Mouse (Mus musculus) kidney, postnatal 0 days (tissue): ENCODE data around the gene Cfap99. TPM values are rescaled to one million over a fixed set of nuclear protein-coding genes. Genes with fewer than 3 reads are reported as not detected.

ENCODE experiments used
- ATAC-seq: fragments of 200-750 bp; cut with Nextera tagmentation; replicated peaks from 2 replicates; pipeline ENCODE4 v1.8.0; 2017; ENCODE audit warnings: low read depth, moderate number of reproducible peaks, moderate TSS enrichment, moderate library complexity; ENCODE audit not compliant: low FRiP score
- DNase-seq: peaks from one replicate; pipeline ENCODE4 v3.0.0-alpha.2; 2016; ENCODE audit warnings: low spot score
- H3K27ac ChIP-seq: fragments of 300-500 bp; sonication (generic); 2 replicates; pipeline ENCODE4 v1.5.1; 2014; ENCODE audit warnings: mild to moderate bottlenecking
- H3K27me3 ChIP-seq: fragments of 300-500 bp; sonication (generic); 2 replicates; pipeline ENCODE4 v1.6.1; 2014; ENCODE audit warnings: low read length, mixed read lengths; ENCODE audit not compliant: insufficient read depth
- H3K36me3 ChIP-seq: fragments of 300-500 bp; sonication (generic); 2 replicates; pipeline ENCODE4 v1.6.1; 2014; ENCODE audit warnings: low read length, mixed read lengths; ENCODE audit not compliant: insufficient read depth
- H3K4me1 ChIP-seq: fragments of 300-500 bp; sonication (generic); replicated peaks from 2 replicates; pipeline ENCODE4 v1.6.1; 2014; ENCODE audit warnings: antibody characterized with exemption, low read length, mixed read lengths; ENCODE audit not compliant: insufficient read depth
- H3K4me2 ChIP-seq: fragments of 300-500 bp; sonication (generic); 2 replicates; pipeline ENCODE4 v1.6.1; 2014; ENCODE audit warnings: mild to moderate bottlenecking, low read length, moderate library complexity, mixed read lengths
- H3K4me3 ChIP-seq: fragments of 300-500 bp; sonication (generic); replicated peaks from 2 replicates; pipeline ENCODE4 v1.5.1; 2014; ENCODE audit warnings: low read depth, low read length
- H3K9ac ChIP-seq: fragments of 300-500 bp; sonication (generic); 2 replicates; pipeline ENCODE4 v1.6.1; 2014; ENCODE audit warnings: low read depth, low read length
- H3K9me3 ChIP-seq: fragments of 300-500 bp; sonication (generic); replicated peaks from 2 replicates; pipeline ENCODE4 v1.6.1; 2016; ENCODE audit warnings: low read length, inconsistent platforms, mixed read lengths
- CTCF ChIP-seq: IDR thresholded peaks from 2 replicates; pipeline ENCODE4 v1.5.1; 2016; ENCODE audit warnings: antibody characterized with exemption, low read depth, mild to moderate bottlenecking, moderate library complexity
- WGBS: fragments of 180-500 bp; shearing (Covaris S2); extraction: QIAGEN DNeasy Blood & Tissue Kit; methylation state at CpG from one replicate; pipeline ENCODE4 v1.1.7; 2014; 5-methylcytosine and 5-hydroxymethylcytosine counted together
- polyA plus RNA-seq: library from polyadenylated mRNA; unstranded; fragments of >200 nt; fragmentation: Nextera tagmentation; extraction: Ambion mirVana; gene quantifications from 2 replicates; pipeline ENCODE4 v1.2.1, GENCODE M21; 2015

Gene Cfap99
- polyA plus RNA-seq, 1 experiment from 2014 or later: not detected

DNA sequence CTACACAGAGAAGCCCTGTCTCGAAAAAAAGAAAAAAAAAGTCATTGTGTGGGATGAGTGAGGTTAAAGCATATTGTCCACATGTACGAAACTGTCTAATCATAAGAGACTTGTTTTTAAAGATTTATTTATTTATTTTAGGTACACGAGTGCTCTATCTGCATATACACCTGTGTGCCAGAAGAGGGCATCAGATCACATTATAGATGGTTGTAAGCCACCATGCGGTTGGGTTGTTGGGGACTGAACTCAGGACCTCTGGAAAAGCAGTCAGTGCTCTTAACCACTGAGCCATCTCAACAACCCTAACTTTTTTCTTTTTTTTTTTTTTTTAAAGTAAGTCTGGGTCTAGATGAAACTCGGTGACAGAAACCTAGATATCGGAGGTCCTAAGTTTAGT, 5.0 kb downstream of the Cfap99 start:
- Histone ChIP-seq H3K9ac (no peak overlapping the region), H3K27me3 (peaks cover 9% of the 10 kb centered on the region), H3K4me1 (no peaks in the 10 kb centered on the region), H3K27ac (no peak overlapping the region), H3K9me3 (no peaks in the 10 kb centered on the region), H3K4me3 (no peak overlapping the region), H3K4me2 (no peak overlapping the region), H3K36me3 (no peaks in the 10 kb centered on the region)
- 78% methylated on average over 6 of the region's 6 CpGs for WGBS
- peak; percentile 31; the same call in 1 of the 2 replicates for TF ChIP-seq CTCF
- DNase-seq: no peak
- ATAC-seq: no peak

DNA sequence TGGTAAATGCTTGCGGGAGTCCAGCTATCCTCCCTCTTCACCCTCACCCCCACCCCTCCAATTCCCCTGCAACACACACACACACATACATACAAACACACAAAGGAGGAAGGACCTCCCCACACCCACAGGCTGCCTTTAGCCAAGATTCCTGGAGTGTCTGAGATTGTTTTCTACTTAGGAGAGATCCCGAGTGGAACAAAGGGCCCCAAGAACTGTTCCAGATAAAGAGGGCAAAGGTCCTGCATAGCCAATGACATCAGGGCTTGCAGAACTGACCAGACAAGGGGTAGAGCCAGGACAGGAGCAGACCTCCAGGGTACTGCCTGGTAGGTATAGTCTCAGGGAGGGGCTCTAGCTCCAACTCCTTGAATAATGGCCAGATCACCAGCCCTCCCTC, 6.3 kb downstream of the Cfap99 start:
- ATAC-seq (no peak), DNase-seq (no peak)
- no peak overlapping the region for H3K4me3 ChIP-seq
- H3K36me3 ChIP-seq: no peaks in the 10 kb centered on the region
- no peak overlapping the region for H3K4me2 ChIP-seq
- H3K9ac ChIP-seq: no peak overlapping the region
- no peaks in the 10 kb centered on the region for H3K4me1 ChIP-seq
- no peak overlapping the region for H3K27ac ChIP-seq
- WGBS: 49% methylated on average over 2 of the region's 2 CpGs
- no peak for TF ChIP-seq CTCF
- H3K9me3 ChIP-seq: no peaks in the 10 kb centered on the region
- H3K27me3 ChIP-seq: no peaks in the 10 kb centered on the region

DNA sequence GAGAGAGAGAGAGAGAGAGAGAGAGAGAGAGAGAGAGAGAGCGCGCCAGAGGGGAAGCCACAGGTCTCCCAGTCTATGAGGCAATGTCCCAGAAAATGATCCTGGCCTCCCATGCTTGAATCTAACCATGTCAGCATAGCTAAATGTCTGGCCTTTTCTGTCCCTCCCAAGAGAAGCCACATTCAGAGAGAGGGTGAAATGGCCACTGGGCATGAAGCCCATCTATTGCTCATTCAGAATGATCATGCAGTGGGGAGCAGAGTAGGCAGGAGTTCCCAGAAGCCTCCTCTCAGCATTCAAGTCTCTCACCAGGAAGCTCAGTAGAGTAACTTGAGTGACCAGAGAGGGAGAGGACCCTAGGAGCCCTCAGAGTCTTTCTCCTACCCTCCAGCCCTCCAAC, 6.7 kb downstream of the Cfap99 start:
- Histone ChIP-seq H3K27me3 (no peaks in the 10 kb centered on the region), H3K4me3 (no peak overlapping the region), H3K9me3 (no peaks in the 10 kb centered on the region), H3K4me2 (no peak overlapping the region), H3K9ac (no peak overlapping the region), H3K36me3 (no peaks in the 10 kb centered on the region), H3K4me1 (no peaks in the 10 kb centered on the region), H3K27ac (no peak overlapping the region)
- WGBS: 94% methylated on average over 2 of the region's 2 CpGs
- no peak for TF ChIP-seq CTCF
- DNase-seq (no peak), ATAC-seq (no peak)

GRCm38 (mm10) chr5:34298061-34298460, 9.7 kb downstream of the Cfap99 start:
- Histone ChIP-seq H3K27me3 (no peaks in the 10 kb centered on the region), H3K36me3 (no peaks in the 10 kb centered on the region), H3K9ac (no peak overlapping the region), H3K4me1 (no peaks in the 10 kb centered on the region), H3K4me3 (no peak overlapping the region), H3K4me2 (no peak overlapping the region), H3K27ac (no peak overlapping the region), H3K9me3 (no peaks in the 10 kb centered on the region)
- DNase-seq (no peak), ATAC-seq (no peak)
- WGBS: 48% methylated on average over 4 of the region's 4 CpGs
- TF ChIP-seq CTCF: no peak

GRCm38 (mm10) chr5:34298937-34299535, 10.6 kb downstream of the Cfap99 start:
- Histone ChIP-seq H3K4me3 (no peak overlapping the region), H3K27me3 (no peaks in the 10 kb centered on the region), H3K9ac (no peak overlapping the region), H3K4me1 (no peaks in the 10 kb centered on the region), H3K4me2 (no peak overlapping the region), H3K27ac (no peak overlapping the region), H3K9me3 (no peaks in the 10 kb centered on the region), H3K36me3 (no peaks in the 10 kb centered on the region)
- TF ChIP-seq CTCF: no peak
- DNase-seq (no peak), ATAC-seq (no peak)
- WGBS: 78% methylated on average over 10 of the region's 10 CpGs

DNA sequence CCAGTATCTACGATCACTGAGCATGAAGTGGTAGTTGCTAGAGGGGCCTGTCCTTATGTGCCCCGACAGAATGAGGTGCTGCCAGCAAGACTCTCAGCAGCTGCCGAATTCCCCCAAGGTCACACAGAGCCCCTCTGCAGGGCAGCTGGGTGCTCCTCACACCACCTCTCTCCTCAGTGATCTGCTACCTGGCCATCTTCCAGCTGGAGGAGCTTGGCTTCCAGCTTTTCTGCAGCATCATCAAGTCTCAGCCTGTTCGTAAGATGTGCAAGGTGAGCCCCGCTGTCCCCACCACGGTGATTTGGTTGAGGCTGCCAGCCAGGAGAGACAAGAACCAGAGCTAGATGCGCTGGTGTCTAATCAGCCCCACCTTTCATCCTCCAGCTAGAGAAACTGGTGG, 14.0 kb downstream of the Cfap99 start:
- 81% methylated on average over 7 of the region's 7 CpGs for WGBS
- H3K4me2 ChIP-seq: no peak overlapping the region
- no peak overlapping the region for H3K4me3 ChIP-seq
- H3K9ac ChIP-seq: no peak overlapping the region
- H3K27ac ChIP-seq: no peak overlapping the region
- no peaks in the 10 kb centered on the region for H3K4me1 ChIP-seq
- H3K9me3 ChIP-seq: no peaks in the 10 kb centered on the region
- no peak for TF ChIP-seq CTCF
- DNase-seq (no peak), ATAC-seq (no peak)
- no peaks in the 10 kb centered on the region for H3K27me3 ChIP-seq
- H3K36me3 ChIP-seq: no peaks in the 10 kb centered on the region

DNA sequence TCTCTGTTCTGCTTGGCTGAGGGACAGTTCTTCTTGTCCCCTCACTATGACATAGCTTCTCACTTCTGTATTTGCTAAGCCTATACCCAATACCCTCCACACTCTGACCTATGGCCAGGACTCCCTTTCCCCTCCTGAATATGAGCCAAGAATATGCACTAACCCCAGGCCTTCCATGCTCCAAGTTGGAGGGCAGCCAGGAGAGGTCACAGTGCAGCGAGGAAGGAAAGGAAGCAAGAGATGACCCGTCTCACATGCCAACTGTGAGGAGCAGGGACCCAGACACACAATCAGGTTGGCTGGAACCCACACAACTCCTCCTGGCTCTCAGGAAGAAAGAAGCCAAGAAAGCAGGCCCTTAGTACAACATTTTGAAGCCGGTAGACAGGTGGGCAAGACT, 20.6 kb downstream of the Cfap99 start:
- DNase-seq: no peak
- no peaks in the 10 kb centered on the region for H3K27me3 ChIP-seq
- no peak for TF ChIP-seq CTCF
- H3K27ac ChIP-seq: no peak overlapping the region
- no peaks in the 10 kb centered on the region for H3K4me1 ChIP-seq
- H3K36me3 ChIP-seq: no peaks in the 10 kb centered on the region
- no peak overlapping the region for H3K4me2 ChIP-seq
- H3K9me3 ChIP-seq: no peaks in the 10 kb centered on the region
- ATAC-seq: no peak
- H3K4me3 ChIP-seq: no peak overlapping the region
- WGBS: 51% methylated on average over 3 of the region's 3 CpGs
- no peak overlapping the region for H3K9ac ChIP-seq
